Mouse (Mus musculus) gastrocnemius, postnatal 25 days (tissue): ENCODE measurements at regions not wholly inside any gene's neighbourhood (a gene's known extent, or its start where the extent isn't known, plus 50 kb on each side); places are given as distances from the start of the nearest gene placed in this dataset.
A peak's percentile ranks its signal among the peaks of the same experiment; 100 is the strongest.

Source experiments
- DNase-seq: peaks from one replicate; pipeline ENCODE4 v3.0.0; 2022

DNA sequence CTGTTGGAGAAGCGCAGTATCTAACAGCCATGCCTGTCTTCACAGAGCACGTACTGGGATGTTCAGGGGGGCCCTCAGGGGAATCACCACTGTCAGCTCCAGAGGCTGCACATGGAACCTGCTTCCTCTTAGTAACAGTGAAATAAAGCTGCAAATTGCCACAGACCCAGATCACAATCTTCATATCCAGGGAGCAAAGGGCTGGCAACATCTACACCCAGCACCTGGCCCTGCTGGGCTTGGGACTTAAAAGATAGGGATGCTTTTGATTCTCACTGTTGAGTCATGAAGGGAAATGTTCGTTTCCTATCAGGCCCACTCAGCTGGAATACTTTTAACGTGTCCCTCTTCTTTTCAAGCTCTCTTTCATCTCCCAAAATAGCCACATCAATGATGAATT, 322.4 kb upstream of the Trib2 start:
- no peak for DNase-seq

DNA sequence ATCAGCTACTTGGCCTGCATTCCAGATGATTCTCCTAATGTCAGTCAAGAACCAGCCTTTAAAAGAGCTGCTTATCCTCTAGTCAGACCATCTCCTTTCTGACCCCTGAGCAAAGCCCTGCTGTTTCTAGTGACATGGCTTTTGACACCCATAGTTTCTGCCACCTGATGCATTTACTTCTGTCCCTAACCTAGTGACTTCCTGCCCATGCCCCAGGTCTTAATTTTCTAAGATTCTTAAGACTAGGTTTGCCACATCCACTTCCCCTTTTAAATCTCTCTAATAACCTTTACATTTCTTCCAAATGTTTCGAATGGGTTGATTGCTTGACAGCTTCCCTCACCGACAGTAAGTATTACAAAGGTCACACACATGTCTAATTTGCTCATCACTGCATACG, 321.1 kb upstream of the Trib2 start:
- DNase-seq: no peak

DNA sequence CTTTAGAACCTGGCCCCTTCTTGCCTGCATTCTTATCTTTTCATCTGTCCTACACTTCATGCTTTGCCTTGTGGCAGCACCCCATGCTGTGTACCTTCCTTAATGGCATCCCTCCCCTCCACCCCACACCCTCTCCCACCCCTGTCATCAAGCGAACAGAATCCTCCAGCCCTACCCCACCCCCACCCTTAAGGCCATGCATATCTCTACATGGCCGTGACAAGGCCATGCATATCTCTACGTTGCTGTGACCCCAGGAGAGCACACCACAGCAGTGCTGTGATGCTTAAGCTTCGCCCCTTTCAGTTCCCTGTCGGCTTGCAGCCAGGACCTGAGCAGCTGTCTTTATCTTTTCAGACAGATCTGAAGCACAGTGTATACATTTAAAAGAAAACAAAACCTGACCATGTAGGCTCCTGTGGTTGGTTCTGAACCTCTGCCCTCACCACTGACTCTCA, 319.5 kb upstream of the Trib2 start:
- no peak for DNase-seq

DNA sequence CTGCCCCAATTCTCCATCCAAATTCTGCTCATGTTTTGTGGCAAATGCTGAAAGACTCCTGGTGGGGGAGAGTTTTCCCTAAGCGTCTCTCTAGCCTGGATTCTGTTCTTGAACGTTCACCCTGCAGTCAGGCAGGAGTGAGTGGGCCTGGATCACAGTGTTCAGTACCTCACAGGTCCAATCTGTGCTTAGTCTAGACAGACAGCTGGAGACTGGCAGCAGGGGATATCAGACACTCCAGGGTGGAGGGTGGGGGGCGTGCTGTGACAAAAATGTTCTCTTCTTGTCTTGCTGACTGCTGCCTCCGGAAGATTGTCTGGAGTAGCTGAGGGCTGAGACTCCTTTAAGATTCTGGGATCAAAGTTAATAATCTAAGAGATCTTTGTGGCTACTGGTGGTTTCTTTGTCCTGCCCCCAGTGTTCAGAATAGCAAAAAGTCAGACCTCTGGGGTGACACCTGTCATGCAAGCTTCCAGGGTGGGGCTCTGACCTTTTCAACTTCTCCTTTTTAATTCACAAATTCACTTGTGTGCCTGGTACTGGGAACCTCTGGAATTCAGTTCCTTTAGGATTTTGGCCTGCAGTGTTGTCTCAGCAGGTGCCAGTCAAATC, 319.0 kb upstream of the Trib2 start:
- DNase-seq: no peak

DNA sequence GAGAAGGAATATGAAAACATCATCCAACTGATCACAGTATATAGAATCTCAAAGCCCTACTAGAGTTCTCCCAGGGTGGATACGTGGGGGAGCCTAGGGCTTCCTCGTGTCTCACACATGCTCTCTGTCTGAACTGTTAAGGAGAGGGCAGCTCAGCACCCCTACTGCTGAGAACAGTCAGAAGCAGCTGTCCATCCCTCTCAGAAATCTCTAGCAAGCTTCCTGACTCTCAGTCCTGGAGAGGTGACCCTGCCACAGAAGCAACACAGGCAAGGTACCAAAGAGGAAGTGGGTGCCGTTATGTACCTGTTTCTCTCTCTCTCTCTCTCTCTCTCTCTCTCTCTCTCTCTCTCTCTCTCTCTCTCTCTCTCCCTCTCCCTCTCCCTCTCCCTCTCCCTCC, 317.7 kb upstream of the Trib2 start:
- DNase-seq: no peak

DNA sequence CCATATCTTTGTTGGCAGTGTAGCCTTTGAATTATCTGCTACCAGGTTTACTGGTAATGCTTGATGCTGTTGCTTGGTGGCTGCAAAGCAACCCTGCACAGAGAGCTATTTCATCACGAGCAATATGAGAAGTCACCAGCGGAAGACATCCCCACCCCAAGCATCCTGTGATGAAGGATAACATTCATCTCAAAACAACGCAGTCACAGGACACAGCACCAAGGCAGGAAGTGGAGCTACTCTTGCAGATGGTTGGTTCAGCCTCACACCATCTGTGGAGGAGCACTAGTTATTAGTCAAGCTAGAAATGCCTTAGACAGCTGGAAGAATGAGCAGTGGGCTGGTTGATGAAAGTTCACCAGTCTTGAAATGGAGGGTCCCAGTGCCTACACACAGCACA, 316.5 kb upstream of the Trib2 start:
- peak; percentile 17 for DNase-seq

DNA sequence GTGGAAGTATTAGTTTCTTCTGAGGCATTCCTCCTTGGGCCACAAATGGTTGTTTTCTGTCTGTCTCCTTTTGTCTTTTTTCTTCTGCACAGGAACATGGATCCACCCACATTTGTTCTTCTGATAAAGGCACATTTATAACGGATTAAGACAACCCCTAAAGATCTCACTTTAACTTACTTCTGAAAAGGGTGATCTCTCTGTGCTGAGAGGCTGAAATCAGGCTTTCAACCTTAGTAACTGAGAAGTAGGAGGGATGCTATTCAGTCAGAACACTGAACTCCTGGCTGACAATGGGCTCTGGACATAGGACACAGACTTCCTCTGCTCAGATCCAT, 315.0 kb upstream of the Trib2 start:
- DNase-seq: no peak

DNA sequence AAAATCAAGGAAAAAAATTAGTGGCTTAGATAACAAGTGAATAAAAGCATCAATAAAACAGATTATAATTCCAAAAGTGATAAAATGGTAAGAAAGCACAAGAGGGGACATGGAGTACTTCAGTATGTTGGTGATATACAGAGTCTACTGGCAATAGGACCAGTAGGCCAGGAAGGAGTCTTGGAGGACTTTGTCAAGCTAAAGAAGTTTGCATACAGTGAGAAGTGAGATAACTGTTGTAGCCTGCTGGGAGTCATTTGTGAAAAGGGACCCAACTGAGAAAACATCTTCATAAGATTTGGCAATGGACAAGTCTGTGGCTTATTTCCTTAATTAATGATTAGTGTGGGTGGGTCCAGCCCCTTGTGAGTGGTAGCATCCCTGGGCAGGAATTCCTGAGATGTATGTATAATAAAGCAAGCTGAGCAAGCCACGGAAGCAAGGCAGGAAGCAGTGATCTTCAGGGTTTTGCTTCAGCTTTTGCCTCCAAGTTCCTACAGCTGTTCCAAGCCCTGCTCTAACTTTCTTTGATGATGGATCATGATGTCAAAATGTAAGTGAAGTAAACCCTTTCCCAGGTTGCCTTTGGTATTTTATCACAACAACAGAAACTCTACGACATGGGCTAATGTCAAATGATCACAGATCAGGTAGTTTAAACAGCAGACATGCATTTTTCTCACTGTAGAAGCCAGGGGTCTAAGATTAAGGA, 314.5 kb upstream of the Trib2 start:
- no peak for DNase-seq

DNA sequence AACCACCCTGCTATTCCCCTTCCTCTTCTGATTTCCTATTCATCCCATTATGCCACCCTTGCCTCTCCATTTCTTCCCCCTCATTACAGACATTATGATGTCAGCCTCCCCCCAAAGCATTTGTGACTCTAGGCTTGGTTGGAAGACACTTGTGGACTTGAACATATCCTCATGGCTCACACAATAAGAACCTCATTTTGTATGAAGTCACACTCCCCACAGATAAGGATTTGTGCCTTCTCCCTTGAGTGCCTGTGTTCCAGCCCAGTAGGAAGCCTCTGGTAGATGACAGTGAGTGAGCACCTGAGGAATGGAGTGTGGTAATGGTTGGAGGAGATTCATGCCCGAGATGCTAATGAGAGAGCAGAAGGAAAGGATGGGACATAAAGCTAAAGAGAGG, 313.9 kb upstream of the Trib2 start:
- no peak for DNase-seq

DNA sequence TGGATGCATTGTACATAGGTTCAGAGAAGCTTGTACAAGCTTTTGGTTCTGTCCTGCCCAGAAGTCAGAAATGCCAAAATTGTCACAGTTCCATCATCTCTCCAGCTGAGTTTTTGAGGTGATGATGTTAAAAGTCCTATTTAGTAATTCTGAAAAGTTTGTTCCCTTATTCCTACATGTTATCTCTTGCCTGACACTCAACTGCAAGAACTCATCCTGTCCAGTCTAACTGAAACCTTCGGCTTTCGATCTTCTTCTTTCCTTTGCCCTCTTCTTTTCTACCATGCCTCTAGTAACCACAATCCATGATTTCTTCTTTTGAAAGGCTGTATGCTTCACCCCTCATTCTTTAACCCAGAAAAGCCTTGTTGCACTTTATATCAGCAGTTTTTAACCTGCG, 313.2 kb upstream of the Trib2 start:
- DNase-seq: no peak

DNA sequence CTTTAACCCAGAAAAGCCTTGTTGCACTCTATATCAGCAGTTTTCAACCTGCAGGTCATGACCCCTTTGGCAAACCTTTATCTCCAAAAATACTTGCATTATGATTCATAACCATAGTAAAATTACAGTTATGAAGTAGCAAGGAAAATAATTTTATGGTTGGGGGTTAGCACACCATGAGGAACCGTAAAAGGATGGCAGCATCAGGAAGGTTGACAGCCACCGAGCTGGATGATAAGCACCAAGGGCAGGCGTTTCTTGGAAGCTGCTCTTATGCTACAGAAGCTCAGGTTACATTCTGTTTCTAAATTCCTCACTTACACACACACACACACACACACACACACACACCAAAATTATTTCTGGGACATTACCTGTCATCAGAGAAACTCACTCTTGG, 312.5 kb upstream of the Trib2 start:
- DNase-seq: no peak

DNA sequence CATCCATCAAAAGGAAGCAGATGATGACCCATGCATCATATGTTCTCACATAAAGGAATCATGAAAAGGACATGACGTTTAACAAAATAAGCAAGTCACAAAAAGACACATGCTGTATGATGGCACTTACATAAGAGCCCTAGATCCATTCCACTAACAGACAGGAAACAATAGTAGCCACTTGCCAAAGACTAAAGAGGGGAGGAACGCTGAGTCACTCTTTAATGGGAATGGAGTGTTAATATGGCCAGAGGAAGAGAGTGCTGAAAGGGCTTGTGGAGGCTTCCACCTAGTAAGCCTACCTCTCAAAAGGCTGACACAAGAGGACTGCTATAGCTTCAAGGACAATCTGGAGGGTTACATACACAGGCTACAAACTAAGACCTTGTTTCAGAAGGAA, 308.2 kb upstream of the Trib2 start:
- no peak for DNase-seq

DNA sequence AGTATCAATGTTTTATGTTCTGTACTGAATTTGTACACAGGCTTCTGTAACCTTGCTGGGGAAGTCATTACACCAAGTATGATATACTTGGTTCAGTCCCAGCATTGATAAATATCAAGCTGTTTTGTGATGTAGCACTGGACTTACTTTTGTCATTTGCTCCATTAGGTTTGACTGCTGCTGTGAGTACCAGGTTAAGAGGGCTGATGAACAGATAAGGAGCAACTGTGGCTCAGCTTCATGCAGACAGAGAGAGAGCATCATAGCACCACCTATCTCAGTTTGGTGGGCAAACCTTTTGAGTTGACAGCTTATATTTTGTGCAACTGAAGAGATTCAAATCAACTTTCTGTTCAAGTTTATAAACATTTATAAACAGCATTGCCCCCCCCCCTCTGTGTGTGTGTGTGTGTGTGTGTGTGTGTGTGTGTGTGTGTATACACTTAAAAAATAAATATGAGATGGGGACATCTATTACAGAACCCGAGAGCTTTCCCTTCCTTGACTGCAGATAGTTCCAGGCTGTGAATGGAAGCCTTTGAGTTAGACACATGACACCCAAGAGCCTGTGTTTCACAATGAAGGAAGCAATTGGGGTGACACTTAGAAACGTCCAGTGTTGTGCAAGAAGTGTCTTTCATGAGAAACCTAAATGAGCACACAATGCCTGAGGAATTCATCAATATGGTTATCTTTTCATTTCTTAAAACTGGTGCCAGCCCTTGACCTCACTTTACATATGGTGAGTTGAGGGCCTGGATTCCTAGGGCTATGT, 305.8 kb upstream of the Trib2 start:
- no peak for DNase-seq

DNA sequence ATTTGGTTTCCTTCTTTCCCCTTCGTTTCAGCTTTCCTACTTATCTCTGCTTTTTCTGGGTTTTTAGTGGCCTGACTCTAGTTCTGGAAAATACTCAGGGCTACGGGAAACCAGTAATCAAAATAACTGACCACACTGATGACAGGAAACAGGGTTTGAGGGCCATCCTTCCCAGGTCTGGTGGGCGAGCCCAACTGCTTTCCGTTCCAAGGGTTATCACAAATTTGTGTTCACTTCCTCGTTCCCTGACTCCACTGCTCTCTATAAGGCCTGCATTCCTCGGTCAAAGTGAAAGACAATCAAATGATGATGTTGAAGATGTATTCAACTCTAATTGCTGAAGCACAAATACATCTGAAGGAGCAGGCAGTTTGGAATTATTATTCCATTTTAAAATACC, 305.1 kb upstream of the Trib2 start:
- DNase-seq: no peak

DNA sequence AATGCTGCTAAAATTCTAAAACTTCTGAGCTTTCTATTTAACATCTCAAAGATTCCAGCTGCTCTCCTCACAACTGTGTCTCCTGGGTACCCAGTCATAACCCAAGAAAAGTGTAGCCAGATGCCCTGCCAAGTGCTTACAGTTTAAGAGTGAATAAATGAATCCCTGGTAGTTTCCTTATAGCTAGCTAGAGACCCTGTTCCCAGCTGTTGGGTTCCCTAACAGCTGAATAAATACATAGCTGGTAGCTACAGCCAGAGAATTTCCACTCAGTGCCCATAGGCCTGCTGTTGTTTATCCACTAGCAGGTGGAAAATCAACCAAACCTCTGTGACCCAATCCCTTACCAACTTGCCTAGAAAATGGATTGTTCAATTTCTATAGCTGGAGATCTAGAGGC, 302.0 kb upstream of the Trib2 start:
- no peak for DNase-seq

DNA sequence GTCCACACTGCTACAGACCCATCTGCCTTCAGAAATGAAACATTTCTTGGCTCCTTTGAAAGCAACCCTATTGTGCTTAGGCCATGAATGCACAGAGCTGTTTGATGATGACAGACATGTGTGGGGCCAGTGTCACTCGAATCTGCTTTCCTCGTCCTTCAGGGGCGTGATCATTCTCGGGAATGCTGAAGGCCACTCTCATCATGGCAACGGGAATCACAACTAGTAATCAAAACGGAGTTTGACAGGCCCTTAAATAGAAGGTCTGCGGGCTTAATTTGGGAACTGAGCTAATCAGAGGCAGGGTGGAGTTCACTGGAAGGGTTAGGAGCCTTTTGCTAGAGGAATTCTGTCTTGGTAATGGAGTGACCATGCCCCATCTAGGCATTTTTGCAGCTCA, 290.2 kb upstream of the Trib2 start:
- DNase-seq: no peak

DNA sequence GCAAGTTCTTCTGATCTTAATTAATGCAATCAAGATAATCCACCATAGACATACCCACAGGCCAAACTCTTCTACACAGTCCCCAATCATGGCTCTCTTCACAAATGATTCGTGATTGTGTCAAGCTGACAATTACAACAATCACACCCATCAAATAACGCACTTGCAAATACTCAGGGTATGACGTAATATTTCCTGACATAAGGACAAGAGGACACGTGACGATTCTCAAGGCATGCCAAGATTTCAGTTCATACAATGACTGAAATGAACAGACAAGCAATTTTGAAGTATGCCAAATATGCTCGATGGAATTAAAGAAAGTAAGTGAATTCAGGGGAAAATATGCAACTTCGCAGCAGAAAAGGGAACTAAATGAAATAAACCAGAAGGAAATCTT, 282.1 kb upstream of the Trib2 start:
- no peak for DNase-seq

DNA sequence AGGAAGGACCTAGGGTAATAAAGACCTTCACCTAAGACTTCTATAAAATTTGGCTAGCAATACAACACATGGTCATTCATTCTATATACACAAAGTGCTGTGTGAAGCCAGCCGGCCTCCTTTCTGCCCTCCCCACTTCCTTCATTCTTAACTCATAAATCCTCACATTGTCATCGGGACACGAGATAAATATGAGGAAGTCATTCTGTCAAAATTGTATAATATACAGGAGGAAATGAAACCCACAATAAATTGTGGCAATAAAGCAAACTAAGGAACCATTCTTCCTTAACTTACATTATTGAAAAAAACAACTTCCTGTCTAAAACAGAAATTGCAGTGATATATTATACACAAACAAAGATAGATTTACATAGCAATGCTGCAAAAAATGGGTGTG, 275.9 kb upstream of the Trib2 start:
- no peak for DNase-seq

DNA sequence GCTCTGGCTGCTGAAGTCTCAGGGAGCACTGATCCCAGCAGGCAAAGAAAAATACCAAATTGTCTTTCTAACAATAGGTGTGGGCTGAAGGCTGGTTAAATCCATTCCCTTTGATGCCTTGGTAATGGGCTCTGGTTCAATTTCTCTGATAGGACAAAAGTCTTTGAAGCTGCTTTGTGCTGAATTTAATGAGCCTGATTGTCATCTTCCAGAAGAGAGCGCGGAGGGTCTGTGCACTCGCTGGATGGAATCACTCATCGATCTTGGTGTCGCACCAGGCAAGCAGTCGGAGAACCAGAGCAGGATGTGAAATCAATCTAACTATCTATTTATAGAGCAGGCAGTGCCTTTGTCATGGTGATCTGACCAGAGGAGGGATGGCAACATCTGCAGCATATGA, 274.6 kb upstream of the Trib2 start:
- DNase-seq: no peak

DNA sequence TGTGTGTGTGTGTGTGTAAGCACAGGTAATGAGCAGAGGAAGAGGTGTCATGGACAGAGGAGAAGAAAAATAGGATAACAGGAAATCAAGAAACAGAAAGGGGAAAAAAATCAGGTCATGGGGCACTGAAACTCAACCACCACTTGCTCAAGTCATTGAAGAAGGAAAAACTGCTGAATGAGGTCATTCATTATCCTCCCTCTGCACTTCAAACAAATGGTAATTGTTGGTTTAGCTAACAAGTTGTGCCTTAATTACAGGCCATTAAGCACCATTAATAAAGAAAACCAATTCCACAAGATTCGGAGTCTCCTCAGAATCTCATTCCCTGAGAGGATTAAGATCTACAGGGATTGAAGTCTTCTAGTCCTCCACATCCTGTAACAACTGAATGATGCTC, 266.5 kb upstream of the Trib2 start:
- DNase-seq: no peak

DNA sequence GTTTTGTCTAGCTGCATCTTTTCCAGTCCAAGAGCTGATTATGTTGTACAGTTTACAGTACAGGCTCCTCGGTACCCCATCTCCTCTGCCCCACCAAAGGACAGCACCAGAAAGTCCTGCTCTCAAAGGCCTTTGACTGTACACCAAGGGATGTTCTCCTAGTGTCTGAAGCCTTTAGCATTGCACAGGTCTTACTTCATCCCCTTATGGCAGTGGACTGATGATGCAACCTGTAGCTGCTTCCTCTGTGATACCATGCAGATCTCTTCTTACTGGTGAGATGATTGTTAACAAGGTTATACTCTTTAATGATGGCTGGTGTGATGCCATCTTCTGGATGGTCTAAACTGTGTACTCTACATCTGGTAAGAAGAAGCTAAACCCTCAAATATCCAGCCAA, 260.5 kb upstream of the Trib2 start:
- DNase-seq: no peak

DNA sequence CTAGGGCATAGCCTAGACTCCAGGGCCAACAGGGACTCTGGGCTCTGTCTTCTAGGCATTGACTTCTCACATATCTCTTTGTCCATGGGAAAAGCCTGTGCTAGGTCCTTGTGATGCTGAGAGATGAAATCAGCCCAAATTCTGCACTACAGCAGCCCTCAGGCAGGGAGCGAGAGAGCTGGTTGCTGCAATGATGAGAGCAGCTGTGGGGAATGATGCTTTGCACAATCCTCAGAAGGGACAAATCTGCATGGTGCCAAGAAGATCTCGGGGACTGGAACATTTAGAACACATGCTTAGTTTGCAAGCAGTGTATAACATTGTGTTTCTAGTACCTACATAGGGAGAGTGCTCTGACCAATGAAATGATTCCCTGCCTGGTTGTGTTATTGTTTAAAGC, 259.2 kb upstream of the Trib2 start:
- DNase-seq: peak; percentile 45

DNA sequence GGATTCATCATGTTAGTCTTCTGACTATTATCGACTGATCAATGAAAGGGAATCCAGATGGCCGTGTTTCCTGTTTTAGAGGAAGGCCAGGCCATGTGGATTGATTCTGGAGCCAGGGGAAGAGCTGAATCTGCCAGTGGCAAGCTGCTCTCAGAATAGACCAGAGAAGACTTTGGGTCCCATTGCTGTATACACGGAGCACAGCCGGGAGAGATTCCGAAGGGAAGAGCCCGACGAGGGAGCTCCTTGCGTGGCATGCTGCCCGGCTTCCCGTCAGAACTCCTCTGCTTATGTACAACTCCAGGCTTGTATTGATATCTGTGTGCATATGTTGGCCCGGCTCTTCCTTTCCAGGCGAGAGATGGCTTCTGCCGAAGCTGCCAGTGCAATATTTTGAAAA, 252.2 kb upstream of the Trib2 start:
- DNase-seq: no peak

DNA sequence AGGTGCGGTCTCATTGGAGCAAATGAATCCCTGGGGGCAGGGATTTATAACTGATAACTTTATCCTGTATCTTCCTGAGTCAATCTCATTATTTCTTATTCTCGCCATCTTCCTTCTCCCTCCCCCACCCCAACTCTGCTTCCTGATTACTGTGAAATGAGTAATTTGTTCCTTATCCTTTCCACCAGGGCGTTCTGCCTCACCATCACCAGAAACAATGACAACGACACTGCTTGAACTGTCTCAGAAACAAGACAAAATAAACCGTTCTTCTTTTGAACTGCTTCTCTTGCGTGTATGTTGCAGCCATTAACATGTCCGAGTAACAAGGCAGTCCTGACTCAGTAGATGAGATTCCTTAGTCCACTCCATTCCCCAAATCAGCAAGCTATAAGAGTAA, 246.0 kb upstream of the Trib2 start:
- no peak for DNase-seq
